Mouse (Mus musculus): Measurements from ENCODE around the gene Ring1.

GRCm38 (mm10) chr17:33980181-33981035 lies 44.1 kb downstream of the Ring1 start:
- TF ChIP-seq EP300 (IDR thresholded peaks at IDR 0.05; ENCODE audit: low read depth) (no peak), CTCF (IDR thresholded peaks at IDR 0.05; ENCODE audit: low read depth) (no peak)
